Mouse (Mus musculus) testis, adult 2 months (tissue): ENCODE measurements around the gene March9. TPM values are rescaled to one million over a fixed set of nuclear protein-coding genes. Genes with fewer than 3 reads are reported as not detected.
"Not testable (repeated sequence)": the region's sequence is repeated elsewhere in the genome, so short reads cannot be mapped to it uniquely, and the experiment has no call there.

Source experiments
- H3K27ac ChIP-seq: fragments of 200-500 bp; 2 replicates; pipeline ENCODE4 v1.5.1; 2012; ENCODE audit warnings: low read depth, low read length; ENCODE audit not compliant: control insufficient read depth, insufficient read depth
- H3K27me3 ChIP-seq: fragments of 200-500 bp; 2 replicates; pipeline ENCODE4 v1.6.1; 2012; ENCODE audit warnings: mild to moderate bottlenecking, low read length, moderate library complexity; ENCODE audit not compliant: control insufficient read depth, insufficient read depth
- H3K36me3 ChIP-seq: fragments of 200-500 bp; 2 replicates; pipeline ENCODE4 v1.6.1; 2012; ENCODE audit warnings: mild to moderate bottlenecking, low read length; ENCODE audit not compliant: control insufficient read depth, insufficient read depth
- H3K4me1 ChIP-seq: fragments of 200-500 bp; 2 replicates; pipeline ENCODE4 v1.6.1; 2012; ENCODE audit warnings: low read length; ENCODE audit not compliant: control insufficient read depth, insufficient read depth
- H3K4me3 ChIP-seq: fragments of 200-500 bp; 2 replicates; pipeline ENCODE4 v1.5.1; 2012; ENCODE audit warnings: low read depth, mild to moderate bottlenecking, low read length, moderate library complexity, mixed read lengths; ENCODE audit not compliant: control insufficient read depth
- CTCF ChIP-seq: fragments of 200-500 bp; IDR thresholded peaks from 2 replicates; pipeline ENCODE4 v1.5.1; 2012; ENCODE audit warnings: low read depth, mild to moderate bottlenecking, inconsistent platforms, low read length, moderate library complexity; ENCODE audit not compliant: control insufficient read depth, insufficient read depth, insufficient replicate concordance
- POLR2A ChIP-seq: fragments of 200-500 bp; IDR thresholded peaks from 2 replicates; pipeline ENCODE4 v1.6.1; 2012; ENCODE audit warnings: low read depth, mild to moderate bottlenecking, inconsistent platforms, low read length, moderate library complexity; ENCODE audit not compliant: control insufficient read depth
- polyA plus RNA-seq: library from polyadenylated mRNA; depleted of rRNA; stranded (reverse); fragments of >200 nt; gene quantifications from 2 replicates; pipeline ENCODE4 v1.2.3, GENCODE M21; 2012

The March9 gene
- polyA plus RNA-seq, 1 experiment: 2.1 TPM

GRCm38 (mm10) chr10:127063913-127064870 lies 4.2 kb upstream of the March9 start:
- no peaks in the 10 kb centered on the region; the same call in 1 of the 2 replicates for H3K36me3 ChIP-seq
- H3K27ac ChIP-seq: peak overlapping the region; percentile 81
- no peak for TF ChIP-seq CTCF
- 0 out of 2 replicates have a peak, but pooled peaks have one; percentile 30 for TF ChIP-seq POLR2A
- H3K4me3 ChIP-seq: peak overlapping the region; percentile 95
- peaks cover 21% of the 10 kb centered on the region for H3K4me1 ChIP-seq
- no peaks in the 10 kb centered on the region for H3K27me3 ChIP-seq

DNA sequence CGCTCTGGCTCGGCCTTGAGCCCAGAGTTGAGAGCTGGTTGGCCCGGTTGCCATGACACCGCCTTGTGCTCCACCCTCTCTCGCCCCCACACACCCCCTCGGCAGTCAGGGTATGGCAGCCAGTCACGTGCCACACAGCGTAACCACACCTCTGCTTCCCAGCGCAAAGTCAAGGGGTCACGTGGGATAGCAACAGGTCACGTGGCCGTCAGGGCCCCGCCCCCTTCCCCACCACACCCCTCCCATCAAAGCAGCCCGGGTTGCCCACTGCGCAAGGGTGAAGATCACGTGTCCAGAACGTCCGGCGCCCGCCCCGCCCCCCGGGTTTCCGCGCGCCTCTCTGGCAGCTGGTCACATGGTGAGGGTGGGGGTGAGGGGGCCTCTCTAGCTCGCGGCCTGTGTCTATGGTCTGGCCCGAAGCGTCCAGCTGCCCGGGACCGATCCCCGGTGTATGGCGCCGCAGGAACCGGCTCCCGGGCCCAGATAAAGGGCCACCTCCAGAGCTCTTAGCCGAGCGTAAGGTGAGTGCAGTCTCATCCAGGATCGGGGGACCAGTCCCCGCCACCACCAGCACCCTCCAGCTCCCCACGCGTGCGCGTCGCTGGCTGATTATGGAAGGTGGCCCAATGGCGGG lies 3.4 kb upstream of the March9 start, which contains the start of gene Cdk4:
Gene Cdk4 (plus strand): TSS at position 296 of the 634 bp plus-strand sequence.
- Histone ChIP-seq H3K4me1 (peaks cover 25% of the 10 kb centered on the region), H3K27me3 (no peaks in the 10 kb centered on the region), H3K27ac (peak within 1 kb of the TSS; percentile 86), H3K36me3 (no peaks in the 10 kb centered on the region; the same call in 1 of the 2 replicates), H3K4me3 (peak within 1 kb of the TSS; percentile 95)
- TF ChIP-seq CTCF: no peak
- peak; percentile 69 for TF ChIP-seq POLR2A

DNA sequence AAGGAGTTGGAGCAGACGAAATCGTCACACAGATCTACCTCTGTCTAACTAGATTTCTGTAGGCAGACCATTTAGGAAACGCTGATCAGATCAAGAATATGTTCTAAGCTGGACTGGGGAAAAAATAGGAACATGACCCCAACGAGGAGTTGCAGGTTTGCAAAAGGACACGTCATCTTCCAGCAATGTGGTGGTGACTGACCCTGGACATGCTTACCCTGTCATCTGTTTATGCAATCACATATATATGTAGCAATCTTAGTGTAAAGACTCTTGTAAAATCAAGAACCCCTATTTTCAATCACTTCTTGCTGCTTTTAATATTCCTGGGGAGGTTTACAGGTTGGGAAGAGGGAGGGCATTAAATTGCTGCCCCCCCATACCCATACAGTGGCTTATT lies 2.5 kb upstream of the March9 start:
- no peaks in the 10 kb centered on the region; the same call in 1 of the 2 replicates for H3K36me3 ChIP-seq
- no peak overlapping the region for H3K27ac ChIP-seq
- H3K4me3 ChIP-seq: no peak overlapping the region
- H3K27me3 ChIP-seq: no peaks in the 10 kb centered on the region
- TF ChIP-seq POLR2A (no peak), CTCF (no peak)
- H3K4me1 ChIP-seq: peaks cover 25% of the 10 kb centered on the region

DNA sequence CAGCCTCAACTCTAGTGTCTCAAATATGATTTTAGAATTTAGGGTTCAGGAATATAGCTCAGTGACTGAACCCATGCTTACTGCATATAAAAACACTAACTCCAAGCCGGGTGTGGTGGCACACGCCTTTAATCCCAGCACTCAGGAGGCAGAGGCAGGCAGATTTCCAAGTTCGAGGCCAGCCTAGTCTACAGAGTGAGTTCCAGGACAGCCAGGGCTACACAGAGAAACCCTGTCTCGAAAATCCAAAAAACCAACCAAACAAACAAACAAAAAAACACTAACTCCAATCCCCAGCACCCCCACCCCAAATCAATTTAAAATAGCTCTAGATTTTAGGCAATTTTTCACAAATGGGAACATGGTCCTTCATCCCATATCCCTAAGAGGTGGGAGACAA lies 2.1 kb upstream of the March9 start:
- not testable (repeated sequence) for H3K4me3 ChIP-seq, H3K36me3 ChIP-seq, H3K27me3 ChIP-seq, H3K27ac ChIP-seq
- peaks cover 25% of the 10 kb centered on the region for H3K4me1 ChIP-seq

DNA sequence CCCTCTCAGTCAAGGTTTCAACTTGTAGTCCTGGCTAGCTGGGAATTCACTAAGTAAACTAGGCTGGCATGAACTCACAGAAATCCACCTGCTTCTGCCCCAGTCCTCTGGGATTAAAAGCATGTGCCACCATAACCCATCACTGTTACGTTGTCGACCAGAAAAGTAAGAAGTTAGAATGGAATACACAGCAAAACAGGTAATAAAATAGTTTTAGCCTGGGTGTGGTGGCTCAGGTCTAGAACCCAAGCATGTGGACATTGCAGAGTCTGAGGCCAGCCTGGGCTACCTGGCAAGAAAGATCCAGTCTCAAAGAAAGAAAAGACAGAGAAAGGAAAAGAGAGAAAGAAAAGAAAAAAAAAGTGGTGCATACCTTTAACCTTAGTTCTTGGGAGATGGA lies 1.5 kb upstream of the March9 start:
- no peaks in the 10 kb centered on the region for H3K27me3 ChIP-seq
- H3K4me1 ChIP-seq: peaks cover 25% of the 10 kb centered on the region
- no peak overlapping the region for H3K27ac ChIP-seq
- no peaks in the 10 kb centered on the region; the same call in 1 of the 2 replicates for H3K36me3 ChIP-seq
- no peak overlapping the region for H3K4me3 ChIP-seq
- no peak for TF ChIP-seq POLR2A
- no peak for TF ChIP-seq CTCF

DNA sequence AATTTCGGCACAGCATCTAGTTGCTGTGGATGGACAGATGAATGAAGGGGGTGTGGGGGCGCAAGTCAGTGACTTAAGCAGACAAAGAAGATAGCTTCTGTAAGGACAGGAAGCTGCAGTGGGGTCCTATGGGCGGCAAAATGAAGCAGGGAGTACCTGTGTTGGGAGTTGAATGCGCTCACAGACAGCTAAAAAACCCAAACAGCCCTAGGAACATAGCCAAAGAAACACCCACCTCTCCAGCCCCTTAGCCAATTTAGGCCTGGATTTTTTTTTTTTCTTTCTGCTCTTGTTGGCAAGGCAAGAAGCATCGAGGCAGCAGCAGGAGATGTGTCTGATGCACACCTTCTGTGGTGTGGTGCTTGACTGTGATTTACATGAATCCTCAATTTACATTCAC lies 1.1 kb upstream of the March9 start:
- H3K4me3 ChIP-seq: no peak overlapping the region
- H3K36me3 ChIP-seq: no peaks in the 10 kb centered on the region; the same call in 1 of the 2 replicates
- peaks cover 25% of the 10 kb centered on the region for H3K4me1 ChIP-seq
- no peaks in the 10 kb centered on the region for H3K27me3 ChIP-seq
- no peak overlapping the region for H3K27ac ChIP-seq
- no peak for TF ChIP-seq CTCF
- TF ChIP-seq POLR2A: no peak
